Mouse (Mus musculus) neural tube, embryonic 10.5 days (tissue): Measurements from ENCODE around the gene Ptges3l.
"Not testable (repeated sequence)": the region's sequence is repeated elsewhere in the genome, so short reads cannot be mapped to it uniquely, and the experiment has no call there.

Source experiments
- DNase-seq: peaks from one replicate; pipeline ENCODE4 v3.0.0-alpha.2; 2017; ENCODE audit warnings: low spot score; ENCODE audit errors: extremely low spot score

Gene Ptges3l

DNA sequence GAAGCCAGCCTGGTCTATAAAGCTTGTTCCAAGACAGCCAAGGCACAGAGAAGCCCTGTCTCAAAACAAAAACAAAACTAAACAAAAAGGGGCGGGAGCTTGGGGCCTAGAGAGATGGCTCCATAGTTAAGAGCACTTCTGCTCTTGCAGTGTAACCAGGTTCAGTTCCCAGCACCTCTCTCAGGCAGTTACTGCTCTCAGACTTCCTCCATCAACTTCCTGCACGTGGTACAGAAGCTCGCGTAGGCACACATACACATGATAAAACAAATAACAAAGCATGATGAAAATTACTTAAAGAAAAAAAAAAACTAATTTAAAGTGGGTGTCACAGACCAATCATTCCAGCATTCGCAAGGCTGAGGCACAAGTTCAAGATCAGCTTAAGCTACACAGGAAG lies 5.0 kb downstream of the Ptges3l start:
- no peak for DNase-seq

DNA sequence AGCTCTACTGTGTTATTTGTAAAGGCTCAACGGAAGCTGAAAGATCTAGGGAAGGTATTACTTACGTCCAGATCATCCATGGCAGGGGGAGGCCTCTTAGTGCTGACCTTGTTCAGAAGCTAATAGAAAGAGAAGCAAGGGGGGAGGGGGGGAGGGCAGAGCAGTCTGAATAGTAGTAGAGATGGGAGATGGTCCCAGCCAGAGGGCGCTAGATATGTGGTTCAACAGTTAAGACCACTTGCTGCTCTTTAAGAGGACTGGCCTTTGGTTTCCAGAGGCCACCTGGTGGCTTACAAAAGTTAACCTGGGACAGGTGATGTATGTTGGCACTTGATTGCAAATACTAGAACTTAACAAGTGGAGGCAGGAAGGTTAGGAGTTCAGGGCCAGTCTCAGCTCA lies 5.5 kb downstream of the Ptges3l start:
- DNase-seq: no peak

DNA sequence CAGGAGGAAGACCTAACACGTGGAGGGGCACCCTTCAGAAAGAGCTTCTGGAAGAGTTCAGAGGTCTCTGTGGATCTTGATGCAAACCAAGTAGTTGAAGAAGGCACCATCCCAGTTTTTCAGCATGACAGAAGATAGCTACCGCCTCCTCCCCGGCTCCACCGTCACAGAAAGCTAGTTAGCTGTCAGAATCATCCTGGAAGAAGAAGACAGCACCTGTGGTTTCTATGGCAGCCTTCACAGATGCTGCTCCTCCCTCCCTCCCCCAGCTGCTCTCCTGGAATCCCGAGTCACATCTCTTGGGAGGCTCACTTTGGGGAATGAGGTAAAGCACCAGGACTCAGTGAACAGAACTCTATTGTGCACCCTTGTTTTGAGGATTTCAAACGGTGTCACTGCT lies 6.1 kb downstream of the Ptges3l start:
- no peak for DNase-seq

DNA sequence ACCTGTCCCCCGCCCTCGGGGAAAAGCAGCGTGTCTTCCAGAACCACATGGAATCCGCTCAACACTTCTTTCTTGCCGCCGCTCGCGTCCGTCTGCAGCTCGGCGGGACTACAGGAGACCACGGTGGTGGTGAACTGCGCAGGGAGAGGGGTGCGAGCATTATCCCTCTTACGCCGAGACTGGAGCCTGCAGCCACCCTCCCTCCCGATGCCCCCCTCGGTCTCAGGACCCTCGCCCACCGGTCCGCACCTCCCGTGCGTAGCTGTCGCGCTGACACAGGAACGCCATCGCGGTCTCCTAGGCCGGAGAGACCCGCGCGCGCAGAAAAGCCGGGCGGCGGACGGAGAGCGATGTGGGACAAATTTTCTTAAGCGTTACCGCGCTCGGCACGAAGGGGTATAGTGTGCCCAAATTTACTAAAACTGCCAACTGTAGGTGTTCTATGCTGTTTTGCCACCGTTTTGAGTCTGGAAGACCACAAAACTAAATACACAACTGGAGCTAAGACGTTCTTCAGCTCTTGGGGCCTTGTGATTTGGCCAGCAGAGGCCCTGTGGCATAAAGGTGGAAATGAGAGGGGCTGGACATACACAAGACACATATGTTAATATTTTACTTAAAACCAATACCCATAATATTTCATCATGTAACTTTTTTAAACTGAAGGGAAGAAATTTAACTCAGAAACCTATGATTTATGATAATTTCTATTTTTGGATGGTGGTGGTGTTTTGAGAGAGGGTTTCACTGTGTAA lies 7.9 kb downstream of the Ptges3l start, which contains the start of gene Aarsd1:
Gene Aarsd1 (minus strand): TSS at position 515 of the 755 bp plus-strand sequence.
- DNase-seq: peak; percentile 91

DNA sequence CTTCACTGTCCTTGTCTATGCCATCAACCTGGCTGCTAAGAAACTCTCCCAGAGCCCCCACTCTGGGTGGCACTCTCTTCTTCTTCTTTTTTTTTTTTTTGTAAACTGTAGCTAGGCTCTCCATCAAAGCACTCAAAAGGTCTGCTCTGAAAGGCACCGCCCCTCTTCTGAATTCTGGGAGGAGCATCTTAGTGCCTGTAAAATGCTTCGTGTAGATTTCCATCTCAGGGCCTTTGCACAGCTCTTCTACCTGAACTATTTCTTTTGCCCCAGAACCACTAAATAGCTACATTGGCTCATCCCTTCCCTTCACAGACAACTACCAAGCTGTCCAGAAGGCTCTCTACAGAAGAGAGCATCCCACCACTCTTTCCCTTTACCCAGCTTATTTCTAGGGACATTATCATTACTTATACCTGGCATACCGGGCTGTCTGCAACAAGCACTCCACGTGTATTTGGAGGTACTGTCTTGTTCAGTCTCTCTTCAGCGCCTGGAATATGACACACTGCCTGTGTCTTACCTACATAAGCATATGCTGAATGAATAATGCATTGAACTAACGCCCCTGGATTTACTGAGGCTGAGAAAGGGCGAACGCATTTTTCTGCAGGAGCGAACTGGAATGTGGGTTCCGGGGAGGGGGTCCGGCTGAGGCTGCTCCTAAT lies 8.6 kb downstream of the Ptges3l start:
- peak; percentile 18 for DNase-seq

DNA sequence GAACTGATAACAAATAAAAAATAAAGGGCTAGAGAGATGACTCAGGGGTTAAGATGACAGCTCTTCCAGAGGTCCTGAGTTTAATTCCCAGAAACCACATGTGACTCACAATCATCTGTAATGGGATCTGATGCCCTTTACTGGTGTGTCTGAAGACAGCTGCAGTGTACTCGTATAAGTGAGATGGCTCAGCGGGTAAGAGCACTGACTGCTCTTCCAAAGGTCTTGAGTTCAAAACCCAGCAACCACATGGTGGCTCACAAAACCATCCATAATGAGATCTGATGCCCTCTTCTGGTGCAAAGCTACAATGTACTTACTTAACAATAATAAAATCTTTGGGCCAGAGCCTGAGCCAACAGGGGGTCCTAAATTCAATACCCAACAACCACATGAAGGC lies 9.8 kb downstream of the Ptges3l start:
- DNase-seq: no peak

DNA sequence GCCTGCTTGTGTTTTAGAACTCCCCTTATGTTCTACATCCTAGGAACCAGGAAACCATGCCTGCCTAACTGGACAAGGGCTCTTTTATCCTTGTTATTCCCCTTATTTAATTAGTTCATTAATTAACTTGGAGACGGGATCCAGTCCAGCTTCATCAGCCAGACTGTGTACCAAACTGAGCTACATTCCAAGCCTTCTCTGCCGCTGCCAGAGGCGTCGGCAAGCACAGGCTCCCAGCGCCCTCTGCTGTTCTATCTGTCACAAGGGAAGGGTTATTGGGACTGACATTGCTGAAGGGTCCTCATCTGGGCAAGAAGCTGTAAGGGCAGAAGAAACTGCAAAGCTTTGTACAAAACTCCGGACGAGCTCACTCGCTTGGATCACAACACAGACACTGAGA lies 30.0 kb downstream of the Ptges3l start:
- DNase-seq: peak; percentile 71

DNA sequence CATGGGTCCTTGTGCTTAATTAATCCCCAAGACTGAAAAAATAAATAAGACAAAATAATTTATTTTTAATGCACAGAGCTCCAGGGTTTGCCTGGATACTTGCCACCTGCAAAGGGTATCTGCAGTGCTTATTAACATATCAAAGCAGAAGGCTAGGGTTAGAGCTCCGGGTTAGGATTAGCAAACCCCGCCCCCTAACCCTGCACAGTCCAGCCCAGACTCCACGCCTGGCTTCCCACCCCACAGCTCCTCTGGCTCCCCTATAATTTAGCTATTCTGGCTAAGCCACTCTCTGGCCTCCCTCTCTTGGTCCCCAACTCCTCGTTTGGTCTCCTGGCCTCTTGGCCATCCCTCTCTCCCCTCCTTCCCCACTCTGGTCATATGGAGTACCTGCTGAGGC lies 43.3 kb downstream of the Ptges3l start:
- DNase-seq: no peak

DNA sequence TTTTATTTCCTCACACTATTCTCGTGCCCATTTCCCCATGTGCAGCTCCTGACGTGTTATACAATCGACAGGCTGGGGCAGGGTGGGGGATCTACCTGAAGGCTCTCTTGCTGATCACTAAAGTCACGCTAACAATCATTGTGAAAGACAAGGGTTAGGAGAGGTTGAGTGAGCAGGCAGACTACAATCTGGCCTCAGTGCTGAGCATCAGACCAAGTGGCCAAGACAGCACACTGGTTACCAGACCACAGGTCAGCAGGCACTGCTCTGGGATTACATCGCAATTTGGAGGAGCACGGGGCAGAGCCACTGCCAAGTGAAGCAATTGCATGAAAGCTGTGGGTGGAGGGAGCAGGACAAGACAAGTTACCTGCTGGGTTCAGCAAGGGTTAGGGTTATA lies 46.2 kb downstream of the Ptges3l start:
- no peak for DNase-seq

DNA sequence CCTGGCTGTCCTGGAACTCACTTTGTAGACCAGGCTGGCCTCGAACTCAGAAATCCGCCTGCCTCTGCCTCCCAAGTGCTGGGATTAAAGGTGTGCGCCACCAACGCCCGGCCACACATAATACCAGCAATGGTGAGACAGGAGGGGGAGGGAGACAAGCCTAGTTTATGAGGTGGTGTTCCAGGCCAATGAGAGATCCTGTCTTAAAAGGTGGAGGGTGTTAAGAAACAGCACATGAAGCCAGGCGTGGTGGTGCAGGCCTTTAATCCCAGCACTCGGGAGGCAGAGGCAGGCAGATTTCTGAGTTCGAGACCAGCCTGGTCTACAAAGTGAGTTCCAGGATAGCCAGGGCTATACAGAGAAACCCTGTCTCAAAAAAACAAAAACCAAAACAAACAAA lies 46.9 kb downstream of the Ptges3l start:
- not testable (repeated sequence) for DNase-seq

DNA sequence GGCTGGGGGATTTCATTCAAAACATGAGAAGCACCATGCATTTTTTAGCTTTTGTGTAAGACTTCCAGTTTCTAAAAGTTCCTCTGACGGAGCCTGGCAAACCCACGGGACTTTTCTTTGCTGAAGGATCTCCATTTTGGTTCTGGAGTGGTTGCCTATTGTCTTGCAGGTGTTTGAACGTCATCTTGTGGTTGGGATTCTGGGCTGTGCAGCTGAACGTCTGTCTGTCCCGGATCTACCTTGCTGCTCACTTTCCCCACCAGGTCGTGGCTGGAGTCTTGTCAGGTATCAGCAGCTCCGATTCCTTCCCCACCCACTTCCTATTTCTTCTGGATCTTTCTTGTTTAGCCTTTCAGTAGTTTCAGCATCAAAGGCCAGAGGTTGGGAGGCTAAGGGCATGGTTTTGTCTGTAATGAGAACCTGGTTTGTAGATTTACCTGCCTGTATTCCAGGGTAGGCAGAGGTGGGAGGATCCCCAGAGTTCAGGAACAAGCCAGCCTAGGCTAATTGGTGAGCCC lies 50.7 kb downstream of the Ptges3l start:
- no peak for DNase-seq

DNA sequence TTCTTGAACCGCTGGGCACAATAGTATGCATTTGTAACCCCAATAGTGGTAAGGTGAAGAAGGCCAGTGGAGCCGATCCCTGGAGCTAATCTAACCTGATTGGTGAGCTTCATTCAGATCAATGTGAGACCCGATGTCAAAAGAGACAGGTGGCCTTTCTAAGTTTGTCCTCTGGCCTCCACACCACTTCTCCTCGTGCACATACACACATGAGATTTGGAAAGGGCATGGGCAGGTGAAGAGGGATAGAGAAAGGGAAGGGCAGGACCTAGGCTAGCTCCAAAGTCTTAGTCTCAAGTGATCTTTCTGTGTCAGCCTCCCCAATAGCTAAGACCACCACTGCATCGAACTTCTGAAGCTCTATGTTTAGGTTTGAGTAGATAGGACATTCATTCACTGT lies 55.0 kb downstream of the Ptges3l start:
- DNase-seq: no peak
